Mouse (Mus musculus): ENCODE results near the gene Uchl5.

Gene Uchl5

GRCm38 (mm10) chr1:143809062-143809461, 32.0 kb downstream of the Uchl5 start:
- DNase-seq: no peak

DNA sequence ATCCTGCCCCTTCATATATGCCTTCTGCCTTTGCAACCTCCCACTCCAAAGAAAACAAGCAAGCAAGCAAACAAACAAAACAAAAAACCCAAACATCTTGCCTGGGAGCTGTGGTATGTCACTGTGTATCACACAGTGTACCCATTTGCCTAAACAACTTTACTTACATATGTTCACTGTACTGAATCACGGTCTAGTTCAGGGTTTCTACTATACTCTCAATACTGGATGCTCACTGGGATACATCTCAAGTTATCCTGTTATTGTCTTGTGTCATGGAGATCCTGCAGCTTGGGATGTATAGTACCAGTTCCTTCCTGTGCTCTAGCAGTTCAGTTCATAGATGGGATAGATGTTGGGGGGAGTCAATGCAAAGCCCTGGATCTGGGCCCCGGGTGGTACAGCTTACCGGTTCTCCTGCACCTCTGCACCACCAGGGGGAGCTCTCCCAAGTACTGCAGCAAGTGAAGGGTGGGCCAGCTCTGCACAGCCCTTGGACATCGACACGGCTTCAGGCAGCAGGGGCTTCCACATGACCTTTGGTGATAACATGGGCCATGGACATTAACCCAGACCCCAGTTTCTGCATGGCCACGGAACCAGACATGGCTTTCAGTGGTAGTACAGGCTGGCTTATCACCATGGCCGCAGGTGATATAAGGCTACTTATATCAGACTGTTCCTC, 36.7 kb downstream of the Uchl5 start:
- peak; percentile 92 for DNase-seq

GRCm38 (mm10) chr1:143820096-143820877, 43.2 kb downstream of the Uchl5 start:
- DNase-seq: no peak

- no peak for DNase-seq
These were observed 45.6 kb downstream of the Uchl5 start for GRCm38 (mm10) chr1:143822677-143823076.

DNA sequence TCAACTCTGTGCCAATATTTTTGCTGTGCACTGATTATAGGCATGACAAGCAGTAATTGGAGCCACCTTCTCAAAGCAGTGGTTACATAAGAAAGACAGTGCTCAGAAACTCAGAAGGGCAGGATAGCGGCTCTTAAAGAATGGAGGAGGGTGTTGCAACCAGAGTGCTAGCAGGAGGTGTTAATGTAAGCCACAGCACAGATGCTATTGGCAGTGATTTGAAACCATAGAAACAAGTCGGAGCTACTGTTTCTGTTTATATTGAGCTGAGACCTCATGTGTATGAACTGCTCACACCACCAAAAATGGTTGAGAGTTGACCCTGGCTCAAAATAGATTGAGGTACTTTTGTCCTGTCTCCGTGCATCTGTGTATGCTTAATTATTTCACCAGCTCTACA, 53.6 kb downstream of the Uchl5 start:
- no peak for DNase-seq

DNA sequence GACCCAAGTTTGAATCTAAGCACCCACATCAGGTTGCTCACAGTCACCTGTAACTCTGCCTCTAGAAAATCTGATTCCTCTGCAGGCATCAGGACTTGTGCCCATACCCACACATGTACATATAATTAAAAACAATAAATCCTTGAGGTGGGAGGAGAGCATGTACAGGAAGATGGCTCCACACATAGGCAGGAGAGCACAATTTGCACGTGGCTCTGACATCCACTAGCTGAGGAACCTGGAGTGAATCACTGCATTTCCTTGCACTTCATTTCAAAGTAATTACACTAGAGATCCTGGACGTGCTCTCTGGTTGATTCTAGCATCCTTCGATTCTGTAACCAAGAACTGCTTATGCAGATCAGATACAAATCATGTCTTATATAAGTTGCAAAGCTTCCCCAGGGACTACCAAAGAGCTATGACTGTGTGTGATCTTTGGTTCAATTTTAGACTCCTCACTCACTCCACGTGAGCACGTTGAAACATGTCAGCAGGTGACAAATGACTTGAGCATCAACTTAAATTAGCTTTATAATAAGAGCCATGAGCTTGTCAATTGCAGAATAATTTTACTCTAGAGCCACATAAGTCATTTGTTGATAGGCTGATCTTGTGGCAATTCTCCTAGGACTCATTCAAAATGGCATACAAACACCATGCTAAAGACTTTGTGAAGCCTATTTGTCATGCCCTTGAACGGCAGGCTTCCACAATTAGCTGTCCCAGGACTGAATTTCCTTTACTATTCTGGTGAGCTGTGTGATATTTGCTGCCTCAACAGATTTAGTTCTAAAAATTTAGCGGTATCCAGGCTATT, 59.5 kb downstream of the Uchl5 start:
- DNase-seq: no peak

DNA sequence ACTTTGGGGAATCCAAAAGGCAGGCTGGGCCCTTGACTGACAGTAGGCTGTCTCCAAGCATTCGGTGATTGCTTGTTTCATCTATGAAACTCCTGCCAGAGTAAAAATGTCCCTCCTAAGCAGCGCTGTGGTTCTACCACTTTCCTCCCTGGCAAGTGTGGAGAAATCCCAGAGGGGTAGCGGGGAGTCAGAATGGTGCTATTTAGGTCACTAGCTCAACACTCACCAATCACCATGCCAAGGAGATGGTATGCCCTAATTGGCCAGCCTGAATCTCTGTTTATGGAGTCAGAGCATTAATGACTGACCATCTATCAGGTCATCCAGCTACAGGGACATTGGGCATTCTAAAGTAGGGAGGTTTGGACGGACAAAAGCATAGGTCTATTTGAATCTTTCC, 60.6 kb downstream of the Uchl5 start:
- DNase-seq: no peak

DNA sequence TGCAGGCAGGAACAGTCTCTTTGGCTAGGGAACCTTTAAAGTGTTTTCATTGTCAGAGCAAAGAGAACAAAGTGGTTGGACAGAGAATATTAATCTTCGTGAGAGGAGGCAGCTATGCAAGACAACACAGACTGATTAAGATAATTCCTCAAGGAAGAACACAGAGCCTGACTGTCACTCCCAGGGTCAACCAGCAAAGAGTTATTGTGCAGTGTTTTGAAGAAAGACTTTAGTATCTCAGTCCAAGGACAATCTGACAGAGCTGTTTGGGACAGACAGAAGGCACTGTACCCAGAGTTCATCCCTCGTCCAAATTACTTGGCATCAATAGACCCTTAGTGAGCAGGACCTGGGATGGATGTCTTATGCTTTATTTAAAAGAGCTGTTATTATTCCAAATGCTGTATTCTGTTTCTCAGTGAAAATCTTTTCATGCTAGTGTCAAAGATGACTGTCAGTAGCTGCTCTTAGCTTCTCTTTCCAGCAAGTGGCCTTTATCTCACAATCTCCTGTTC, 61.9 kb downstream of the Uchl5 start:
- no peak for DNase-seq

DNA sequence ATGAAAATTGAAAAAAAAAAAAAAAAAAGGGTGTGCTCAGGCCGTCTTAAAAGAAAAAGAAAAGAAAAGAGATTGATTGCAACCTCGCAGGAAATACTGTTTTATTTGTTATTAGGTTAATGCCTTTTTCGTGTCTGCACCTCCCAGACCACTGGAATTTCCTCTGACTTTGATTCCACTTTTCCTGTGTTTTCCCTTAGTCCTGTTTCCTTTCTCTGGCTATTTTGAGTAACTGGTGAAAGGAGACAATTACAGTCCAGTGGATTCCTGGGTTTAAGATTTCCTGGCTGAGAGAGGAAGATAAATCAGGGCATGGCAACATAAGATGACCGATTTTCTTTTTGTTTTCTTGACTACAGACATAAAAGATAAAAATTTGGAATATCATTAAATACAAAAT, 75.3 kb downstream of the Uchl5 start:
- no peak for DNase-seq

DNA sequence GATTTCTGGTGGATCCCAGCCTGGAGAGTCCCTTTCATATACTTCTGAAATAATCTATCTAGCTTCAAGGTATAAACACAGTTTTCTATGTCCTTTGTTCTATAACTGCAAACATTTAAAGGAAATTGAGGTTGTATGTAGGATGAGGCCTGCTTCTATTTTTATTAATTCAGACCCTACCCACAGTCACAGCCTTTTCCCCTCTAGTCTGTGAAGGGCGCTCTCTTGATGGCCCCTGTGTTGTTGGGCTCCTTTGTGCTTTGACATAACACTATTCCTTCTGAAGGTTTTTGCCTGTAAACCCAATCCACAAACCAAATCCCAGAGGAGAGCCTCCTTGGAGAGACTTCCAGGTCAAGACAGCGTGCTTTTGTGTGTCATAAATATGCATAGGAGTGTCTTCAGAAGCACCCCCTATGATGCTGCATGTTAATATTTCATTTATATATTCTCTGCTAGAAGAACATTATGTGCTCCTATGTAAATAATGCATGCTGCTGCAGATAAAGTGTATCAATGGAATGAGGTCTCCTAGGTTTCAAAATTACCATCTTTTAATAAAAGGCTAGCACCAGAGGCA, 75.8 kb downstream of the Uchl5 start:
- DNase-seq: no peak

- DNase-seq: no peak
These were observed 76.6 kb downstream of the Uchl5 start for GRCm38 (mm10) chr1:143853691-143854115.

- DNase-seq: no peak
These were observed 78.6 kb downstream of the Uchl5 start for GRCm38 (mm10) chr1:143855706-143856105.

All from kidney, postnatal 4 days (tissue).